Mouse (Mus musculus): ENCODE data around the gene Prl3d2.
"Not testable (repeated sequence)": the region's sequence is repeated elsewhere in the genome, so short reads cannot be mapped to it uniquely, and the experiment has no call there.

The Prl3d2 gene

GRCm38 (mm10) chr13:27121398-27121797, at the start of gene Prl3d2:
Prl3d2 (plus strand) TSS chr13:27121698.
- DNase-seq (ENCODE audit: low spot score), result not testable (repeated sequence)

- DNase-seq (ENCODE audit: low spot score), result not testable (repeated sequence)
Measured at GRCm38 (mm10) chr13:27093890-27094289, 27.6 kb upstream of the Prl3d2 start, which contains the start of gene Prl3d1. Prl3d1 (plus strand) TSS chr13:27094190.

GRCm38 (mm10) chr13:27148264-27148663, 26.8 kb downstream of the Prl3d2 start:
- DNase-seq (ENCODE audit: low spot score), result no peak

- DNase-seq (ENCODE audit: low spot score), result not testable (repeated sequence)
Measured at GRCm38 (mm10) chr13:27156490-27156889, 35.0 kb downstream of the Prl3d2 start, which contains the start of gene Prl3d3. Prl3d3 (plus strand) TSS chr13:27156790.
